Mouse (Mus musculus): ENCODE results near the gene Tmem131.

The Tmem131 gene

GRCm38 (mm10) chr1:36943653-36944052 lies at the start of gene Tmem131:
TSS of gene Tmem131 (minus strand) at chr1:36943666.
- DNase-seq (ENCODE audit: low spot score in 2 of 2): no peak

DNA sequence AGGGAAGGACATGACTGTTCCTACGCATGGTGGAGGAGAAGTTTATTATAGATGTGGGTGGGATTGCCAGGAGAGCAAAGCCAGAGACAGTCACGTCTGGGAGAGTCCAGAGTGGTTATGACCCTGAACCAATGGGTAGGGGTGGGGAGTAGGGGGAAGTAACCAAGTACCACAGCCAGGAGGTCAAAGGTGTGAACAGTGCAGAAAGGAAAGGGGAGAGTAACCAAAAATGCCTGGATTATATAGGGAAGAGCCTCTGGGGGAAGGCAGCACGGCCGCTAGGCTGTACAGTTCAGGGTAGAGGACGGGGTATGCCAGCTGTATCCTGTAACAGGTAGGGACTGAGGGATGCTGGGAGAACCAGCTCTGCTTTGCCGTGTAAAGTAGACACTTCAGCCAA lies 45.1 kb upstream of the Tmem131 start:
- no peak for DNase-seq (ENCODE audit: low spot score in 2 of 2)

GRCm38 (mm10) chr1:36988161-36988560 lies 44.7 kb upstream of the Tmem131 start:
- no peak for DNase-seq (ENCODE audit: low spot score in 2 of 2)

GRCm38 (mm10) chr1:36987172-36988148 lies 44.0 kb upstream of the Tmem131 start:
- DNase-seq (ENCODE audit: low spot score in 2 of 2): no peak

DNA sequence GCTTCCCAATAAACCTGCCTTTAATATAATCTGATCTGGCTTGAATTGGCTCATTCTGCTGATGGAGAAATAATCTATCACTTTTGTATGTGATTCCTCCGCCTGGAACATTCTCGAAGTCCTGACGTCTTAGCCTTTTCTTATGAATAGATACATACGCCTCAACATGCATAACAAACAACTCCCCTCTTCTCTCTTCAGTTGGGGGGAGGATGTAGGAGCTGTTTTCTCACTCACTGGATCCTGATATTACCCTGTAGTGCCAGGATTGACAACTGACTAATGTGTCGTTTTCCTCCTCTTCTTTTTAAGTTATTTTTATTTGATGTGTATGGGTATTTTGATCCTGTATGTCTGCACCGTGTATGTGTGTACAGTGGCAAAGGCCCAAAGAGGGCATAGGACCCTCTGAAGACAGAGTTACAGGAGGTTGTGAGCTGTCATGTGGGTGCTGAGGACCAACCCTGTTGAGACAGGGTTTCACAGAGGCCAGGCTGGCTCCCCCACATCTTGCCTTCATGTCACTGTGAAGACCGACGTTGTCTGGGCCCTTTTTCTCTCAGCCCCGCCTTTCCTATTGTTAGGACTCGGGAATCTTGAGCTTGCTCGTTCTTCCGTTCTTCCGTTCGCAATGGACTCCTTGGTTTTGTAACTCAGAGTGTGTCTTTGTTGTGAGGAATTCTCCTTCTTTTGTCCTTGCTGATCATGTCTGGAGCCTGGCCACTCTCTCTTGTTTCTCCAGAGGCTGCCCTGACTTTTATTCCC lies 43.1 kb upstream of the Tmem131 start:
- DNase-seq (ENCODE audit: low spot score in 2 of 2): no peak

GRCm38 (mm10) chr1:36985896-36986295 lies 42.4 kb upstream of the Tmem131 start:
- DNase-seq (ENCODE audit: low spot score in 2 of 2): no peak

DNA sequence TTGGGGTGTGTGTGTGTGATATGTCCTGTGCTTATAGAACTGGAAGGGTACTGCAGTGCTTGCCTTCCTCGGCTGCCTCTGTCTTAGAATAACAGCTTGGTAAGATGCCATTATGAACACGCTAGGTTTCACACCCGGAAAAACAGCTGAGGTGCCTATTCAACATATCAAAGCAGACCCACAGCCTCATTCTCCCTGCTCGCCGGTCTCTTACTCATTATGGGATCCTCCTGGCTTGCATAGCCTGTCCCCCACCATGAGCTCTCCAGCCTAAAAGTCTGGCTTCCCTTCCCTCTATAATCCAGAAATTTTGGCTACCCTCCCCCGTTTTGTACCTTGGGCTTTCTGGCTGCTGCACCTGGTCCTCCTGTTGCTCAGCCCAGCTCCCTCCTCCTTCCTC lies 40.9 kb upstream of the Tmem131 start:
- no peak for DNase-seq (ENCODE audit: low spot score in 2 of 2)

DNA sequence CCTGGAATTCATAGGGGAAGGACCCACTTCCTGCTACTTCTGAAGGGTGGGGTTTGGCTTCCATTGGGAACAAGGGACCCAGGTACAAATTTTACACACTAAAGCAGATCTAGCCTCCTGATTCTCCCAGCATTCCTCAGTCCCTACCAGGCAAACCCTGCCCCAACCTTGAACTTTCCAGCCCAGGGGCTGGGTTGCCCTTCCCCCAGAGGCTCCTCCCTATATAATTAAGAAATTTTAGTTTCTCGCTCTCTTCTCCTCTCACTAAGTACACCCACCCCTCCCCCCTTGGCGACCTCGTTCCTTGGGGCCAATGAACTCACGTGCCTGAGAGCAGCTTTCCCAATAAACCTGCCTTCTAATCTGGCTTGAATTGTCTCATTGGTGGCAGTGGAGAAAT lies 40.3 kb upstream of the Tmem131 start:
- no peak for DNase-seq (ENCODE audit: low spot score in 2 of 2)

DNA sequence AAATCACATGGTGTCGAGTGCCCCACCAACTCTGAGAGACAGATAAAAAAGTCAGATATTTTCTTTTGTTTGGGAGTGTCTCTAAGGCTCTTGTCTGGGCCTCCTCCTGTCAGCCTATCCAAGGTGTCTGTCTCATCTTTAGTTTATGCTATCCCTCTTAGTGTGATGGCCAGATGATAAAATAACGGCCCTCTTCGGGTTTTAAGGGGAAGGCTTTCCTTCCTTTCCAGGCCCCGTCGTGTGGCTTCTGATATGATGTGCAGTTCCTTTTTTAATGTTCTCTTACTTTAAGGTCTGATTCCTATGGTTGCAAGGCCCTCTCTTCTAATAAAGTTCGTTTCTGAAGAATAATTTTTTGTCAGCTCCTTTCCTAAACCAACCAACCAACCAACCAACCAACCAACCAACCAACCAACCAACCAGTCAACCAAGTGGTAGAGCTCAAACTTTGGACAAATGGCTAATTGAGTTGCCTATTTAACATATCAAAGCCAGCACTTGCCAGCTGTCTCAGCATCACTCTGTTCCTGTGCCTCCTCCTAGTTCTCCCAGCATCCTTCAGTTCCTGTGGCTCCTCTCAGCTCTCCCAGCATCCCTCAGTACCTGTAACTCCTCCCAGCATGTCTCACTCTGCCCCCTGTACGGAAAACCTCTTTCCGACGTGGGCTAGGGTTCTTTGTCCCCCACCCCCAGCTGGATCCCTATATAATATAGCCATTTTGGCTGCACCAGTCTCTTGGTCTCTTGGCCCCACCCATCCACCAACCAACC lies 38.9 kb upstream of the Tmem131 start:
- DNase-seq (ENCODE audit: low spot score in 2 of 2): no peak

DNA sequence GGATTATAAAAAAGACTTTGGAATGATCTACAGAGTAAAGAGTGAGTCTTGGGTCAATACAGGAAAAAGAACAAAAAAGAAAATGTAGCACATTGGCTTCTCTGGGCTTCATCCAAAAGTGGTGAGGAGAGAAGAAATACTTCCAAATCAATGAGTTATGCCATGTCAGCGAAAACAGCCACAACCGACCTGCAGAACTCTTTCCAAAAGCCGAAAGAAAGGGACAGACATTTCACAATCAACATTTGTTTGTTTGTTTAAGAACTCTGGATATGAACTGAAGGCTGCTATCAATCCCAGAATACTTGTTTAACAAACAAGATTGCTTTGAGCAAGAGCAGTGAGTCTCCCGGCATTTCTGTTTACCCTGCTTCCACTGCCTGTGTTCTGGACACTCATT lies 33.3 kb upstream of the Tmem131 start:
- no peak for DNase-seq (ENCODE audit: low spot score in 2 of 2)

- DNase-seq (ENCODE audit: low spot score in 2 of 2): no peak
Observed at GRCm38 (mm10) chr1:36970918-36971617, 27.6 kb upstream of the Tmem131 start.

DNA sequence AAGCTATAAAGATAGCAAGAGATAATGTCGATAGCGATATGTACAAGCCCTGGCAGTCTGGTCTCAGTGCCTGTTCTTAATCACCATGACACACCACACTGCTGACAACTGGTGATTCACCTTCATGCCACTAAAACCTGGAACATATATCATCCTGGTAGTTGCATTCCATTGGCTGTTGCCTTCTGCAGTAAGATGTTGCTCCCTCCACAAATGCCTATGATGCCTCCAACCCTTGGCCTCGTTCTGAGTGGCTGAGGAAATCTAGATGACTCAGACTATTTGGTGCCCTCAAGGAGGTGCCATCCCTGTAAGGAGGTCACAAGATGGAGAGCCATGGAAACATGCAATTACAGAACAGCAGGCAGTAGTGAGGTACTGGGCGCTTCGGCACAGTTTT lies 22.4 kb upstream of the Tmem131 start:
- DNase-seq (ENCODE audit: low spot score in 2 of 2): no peak

DNA sequence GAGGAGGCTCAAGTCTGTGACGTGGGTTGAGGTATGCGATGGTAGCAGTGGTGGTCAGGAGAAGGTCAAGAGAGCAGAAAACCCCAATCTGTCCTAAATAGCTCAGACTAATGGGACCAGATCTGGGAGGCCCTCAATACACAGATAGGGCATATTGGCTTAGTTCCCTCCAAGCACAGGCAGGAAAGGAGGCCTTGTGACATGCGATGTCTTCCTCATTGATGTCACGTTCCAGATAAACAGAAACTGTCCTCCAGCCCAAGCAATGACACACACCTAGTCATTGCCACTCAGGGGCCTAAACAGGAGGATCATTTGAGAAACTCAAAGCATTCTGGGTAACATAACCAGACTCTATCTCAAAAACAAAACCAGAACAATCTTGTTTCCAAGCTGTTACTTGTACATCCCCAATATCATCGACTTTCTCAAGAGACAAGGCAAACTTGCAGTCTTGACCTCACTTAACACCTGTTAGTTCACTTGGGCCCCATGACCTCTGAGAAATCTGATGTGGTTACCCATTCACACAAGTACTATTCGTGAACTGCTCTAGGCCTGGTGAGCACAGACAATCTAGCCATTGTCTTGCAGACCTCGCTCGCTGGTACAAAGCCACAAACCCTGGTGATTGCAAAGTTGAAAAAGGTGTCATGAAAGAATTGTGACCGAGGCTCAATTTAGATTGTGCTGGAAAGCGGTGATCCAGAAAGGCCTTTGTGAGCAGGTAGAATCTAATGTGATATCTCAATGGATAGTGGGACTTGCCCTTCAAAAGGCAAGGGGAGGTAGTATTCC lies 19.1 kb upstream of the Tmem131 start:
- DNase-seq (ENCODE audit: low spot score in 2 of 2): no peak

GRCm38 (mm10) chr1:36960509-36961222 lies 17.2 kb upstream of the Tmem131 start:
- DNase-seq (ENCODE audit: low spot score in 2 of 2): no peak

- no peak for DNase-seq (ENCODE audit: low spot score in 2 of 2)
Observed at GRCm38 (mm10) chr1:36949591-36950184, 6.2 kb upstream of the Tmem131 start.

DNA sequence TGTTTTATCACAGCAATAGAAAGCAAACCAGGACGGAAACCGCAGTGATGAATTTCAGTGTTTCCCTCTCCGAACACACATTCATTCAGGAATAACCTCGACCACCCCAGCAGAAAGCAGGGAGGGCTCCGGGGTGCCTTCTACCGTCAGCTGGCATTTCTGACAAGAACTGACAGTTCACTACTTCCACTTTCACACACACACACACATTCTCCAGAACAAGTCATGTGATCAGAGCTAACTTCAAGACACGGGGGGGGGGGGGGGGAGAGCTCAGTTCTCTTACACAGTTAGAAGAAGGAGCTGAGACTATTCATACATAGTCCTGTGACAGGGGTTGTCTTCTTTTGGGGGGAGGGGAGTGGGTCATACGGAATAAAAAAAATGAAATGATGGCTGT lies 4.0 kb upstream of the Tmem131 start:
- no peak for DNase-seq (ENCODE audit: low spot score in 2 of 2)

- DNase-seq (ENCODE audit: low spot score in 2 of 2): no peak
Observed at GRCm38 (mm10) chr1:36940381-36940762, 3.1 kb downstream of the Tmem131 start.

DNA sequence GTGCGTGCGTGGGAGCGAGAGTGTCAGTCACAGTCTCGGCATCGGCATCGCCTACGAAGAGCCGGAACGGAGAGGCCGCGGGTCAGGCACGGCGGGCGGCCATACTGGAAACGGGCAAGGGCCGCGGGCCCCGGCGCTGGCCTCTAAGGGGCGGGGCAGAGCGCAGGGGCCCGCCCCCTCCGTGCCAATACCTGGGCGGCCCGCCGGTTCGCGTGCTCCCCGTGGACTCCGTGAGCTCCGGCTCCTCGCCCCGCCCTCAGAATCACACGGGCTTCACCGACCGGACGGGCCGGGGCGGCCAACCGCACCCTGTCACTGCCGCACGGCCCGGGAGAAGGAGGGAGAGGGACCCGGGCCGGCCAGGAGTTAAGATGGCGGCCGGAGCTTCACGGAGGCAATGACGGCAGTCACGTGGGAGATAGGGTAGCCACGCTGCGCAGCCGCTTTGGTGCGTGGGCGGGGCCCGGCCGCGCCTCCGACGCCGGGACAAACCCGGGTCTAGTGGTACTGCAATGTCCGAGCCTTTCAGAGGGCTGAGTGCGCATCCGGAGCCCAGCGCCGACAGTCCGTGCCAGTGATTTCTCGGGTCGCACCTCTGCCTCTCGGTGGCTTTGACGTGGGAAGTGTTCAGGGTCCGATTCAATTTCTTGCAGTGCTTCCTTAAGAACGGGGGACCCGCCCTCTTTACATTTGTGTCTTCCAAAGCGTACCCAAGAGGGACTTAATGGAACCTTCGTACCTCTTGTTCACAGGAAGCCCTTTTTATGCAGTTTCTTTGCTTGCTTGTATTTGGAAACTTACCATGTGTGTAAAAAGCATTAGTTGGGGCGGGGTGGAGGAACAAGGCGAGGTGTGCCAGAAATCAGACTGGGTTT lies 3.7 kb downstream of the Tmem131 start:
- peak; percentile 89 to 92 for DNase-seq (ENCODE audit: low spot score in 2 of 2)

All from urinary bladder, postnatal 4 days (tissue).